Mouse (Mus musculus) CH12.LX (cell line): ENCODE measurements at regions not wholly inside any gene's neighbourhood (a gene's known extent, or its start where the extent isn't known, plus 50 kb on each side); places are given as distances from the start of the nearest gene placed in this dataset.

ENCODE experiments used
- DNase-seq: peaks from one replicate; pipeline ENCODE4 v3.0.0-alpha.2; 2013; ENCODE audit errors: extremely low read depth
- H3K27ac ChIP-seq: 2 replicates; pipeline ENCODE4 v1.5.1; 2012; ENCODE audit warnings: low read depth, mild to moderate bottlenecking, control low read depth, moderate library complexity; ENCODE audit not compliant: insufficient read depth
- H3K27me3 ChIP-seq: replicated peaks from 2 replicates; pipeline ENCODE3; 2012; ENCODE audit warnings: inconsistent platforms
- H3K36me3 ChIP-seq, 2 experiments: replicated peaks in 1 of 2; 2 replicates each; pipeline versions ENCODE3 to v1.6.1; 2012; ENCODE audit warnings: inconsistent platforms in 1 of 2, low read length in 1 of 2, mild to moderate bottlenecking in 1 of 2, mixed read lengths in 1 of 2, moderate library complexity in 1 of 2; ENCODE audit not compliant: control insufficient read depth in 1 of 2, insufficient read depth in 1 of 2
- H3K4me1 ChIP-seq, 2 experiments: 2 replicates each; pipeline ENCODE4 v1.6.1; 2012; ENCODE audit warnings: inconsistent platforms in 1 of 2, moderate library complexity in 1 of 2; ENCODE audit not compliant: insufficient read depth in 2 of 2, control insufficient read depth in 1 of 2
- H3K4me2 ChIP-seq: 2 replicates; pipeline ENCODE4 v1.6.1; 2012; ENCODE audit warnings: low read depth, mild to moderate bottlenecking, control low read depth; ENCODE audit not compliant: poor library complexity, insufficient read depth, severe bottlenecking
- H3K4me3 ChIP-seq, 3 experiments: fragments of 150-350 bp in 1 of 3; sonication (generic) in 1 of 3; replicated peaks in 1 of 3; 2 replicates each; pipeline versions ENCODE3 to v1.5.1; 2011 to 2012; ENCODE audit warnings: low read depth in 2 of 3, low read length in 2 of 3, mild to moderate bottlenecking in 2 of 3, moderate library complexity in 2 of 3, control low read depth in 1 of 3, improper control_type of control experiment in 1 of 3, inconsistent platforms in 1 of 3, mixed read lengths in 1 of 3; ENCODE audit not compliant: poor library complexity in 1 of 3
- H3K79me2 ChIP-seq: replicated peaks from 2 replicates; pipeline ENCODE4 v1.6.1; 2012; ENCODE audit warnings: mild to moderate bottlenecking, moderate library complexity; ENCODE audit not compliant: control insufficient read depth, poor library complexity, insufficient read depth, severe bottlenecking; ENCODE audit errors: extremely low read depth
- H3K9ac ChIP-seq: 2 replicates; pipeline ENCODE4 v1.6.1; 2012; ENCODE audit warnings: low read depth, mild to moderate bottlenecking, control low read depth, moderate library complexity; ENCODE audit not compliant: insufficient read depth
- H3K9me3 ChIP-seq: replicated peaks from 2 replicates; pipeline ENCODE3; 2012; ENCODE audit warnings: low read length, inconsistent platforms, mixed read lengths
- CHD1 ChIP-seq: IDR thresholded peaks from 2 replicates; pipeline ENCODE4 v1.6.1; 2012; ENCODE audit warnings: low read depth, low read length, improper control_type of control experiment, inconsistent platforms
- ELF1 ChIP-seq: IDR thresholded peaks from 2 replicates; pipeline ENCODE4 v1.6.1; 2014; ENCODE audit warnings: low read depth, mild to moderate bottlenecking, inconsistent platforms, low read length, improper control_type of control experiment
- JUND ChIP-seq: conservative IDR thresholded peaks from 2 replicates; pipeline ENCODE4 v1.6.1; 2011; ENCODE audit warnings: low read depth, low read length, improper control_type of control experiment
- MEF2A ChIP-seq: IDR thresholded peaks from 2 replicates; pipeline ENCODE4 v1.6.1; 2014; ENCODE audit warnings: low read depth, mild to moderate bottlenecking, inconsistent platforms, low read length, improper control_type of control experiment, borderline replicate concordance
- UBTF ChIP-seq: IDR thresholded peaks from 2 replicates; pipeline ENCODE4 v1.6.1; 2012; ENCODE audit warnings: low read depth, mild to moderate bottlenecking, inconsistent platforms, low read length, improper control_type of control experiment, moderate library complexity
- dilution Hi-C: fragments of 300-500 bp; cut with MboI; formaldehyde crosslinking; loops from 2 replicates; pipeline ENCODE4 v1.14.3; 2020; ENCODE audit warnings: low sequenced_read_pairs; ENCODE audit not compliant: extremely low pct_unique_long_range_greater_than_20kb, extremely low pct_ligation_motif_present
- in situ Hi-C: fragments of 300-500 bp; cut with MboI; formaldehyde crosslinking; loops from 3 replicates; pipeline ENCODE4 v1.14.3; 2019; ENCODE audit warnings: low sequenced_read_pairs, low pct_ligation_motif_present, low pct_unique_long_range_greater_than_20kb, mixed read lengths

- H3K4me3 ChIP-seq = no peak overlapping the region
- no peaks in the 10 kb centered on the region for H3K27me3 ChIP-seq
- H3K4me2 ChIP-seq = no peak overlapping the region
- H3K4me1 ChIP-seq = no peaks in the 10 kb centered on the region
- TF ChIP-seq ELF1 = no peak
- TF ChIP-seq JUND = no peak
- in situ Hi-C loops = no loop called here
- H3K36me3 ChIP-seq = no peaks in the 10 kb centered on the region
- DNase-seq = no peak
- dilution Hi-C loops = no loop called here
- no peaks in the 10 kb centered on the region for H3K9me3 ChIP-seq
- no peak overlapping the region for H3K27ac ChIP-seq
- no peaks in the 10 kb centered on the region for H3K79me2 ChIP-seq
- H3K9ac ChIP-seq = no peak overlapping the region
Observed at GRCm38 (mm10) chr13:78428084-78428445, 228.5 kb upstream of the Nr2f1 start.

- no peaks in the 10 kb centered on the region for H3K27me3 ChIP-seq
- in situ Hi-C loops (no loop called here), dilution Hi-C loops (no loop called here)
- no peak overlapping the region for H3K4me2 ChIP-seq
- no peak overlapping the region for H3K4me3 ChIP-seq
- no peak for TF ChIP-seq MEF2A
- TF ChIP-seq CHD1 = no peak
- H3K79me2 ChIP-seq = no peaks in the 10 kb centered on the region
- H3K9ac ChIP-seq = no peak overlapping the region
- no peaks in the 10 kb centered on the region for H3K4me1 ChIP-seq
- H3K36me3 ChIP-seq = no peaks in the 10 kb centered on the region
- no peak for DNase-seq
- no peak overlapping the region for H3K27ac ChIP-seq
- H3K9me3 ChIP-seq = no peaks in the 10 kb centered on the region
Observed at GRCm38 (mm10) chr13:78427141-78428083, 227.9 kb upstream of the Nr2f1 start.

GRCm38 (mm10) chr13:78426306-78426921 is 226.9 kb upstream of the Nr2f1 start:
- dilution Hi-C loops (no loop called here), in situ Hi-C loops (no loop called here)
- no peaks in the 10 kb centered on the region for H3K36me3 ChIP-seq

More at GRCm38 (mm10) chr13:78426306-78426921, 226.9 kb upstream of the Nr2f1 start:
- Histone ChIP-seq H3K4me2 (no peak overlapping the region), H3K4me3 (no peak overlapping the region), H3K27me3 (no peaks in the 10 kb centered on the region), H3K9ac (no peak overlapping the region), H3K9me3 (no peaks in the 10 kb centered on the region), H3K4me1 (no peaks in the 10 kb centered on the region), H3K79me2 (no peaks in the 10 kb centered on the region), H3K27ac (no peak overlapping the region)
- TF ChIP-seq MEF2A (no peak), UBTF (no peak)
- TF ChIP-seq, all 38 proteins: peak for 0
- no peak for DNase-seq
